Mouse (Mus musculus) T-cell, adult 2 months (primary cell): ENCODE measurements around the gene Uba1.
"Not testable (repeated sequence)": the region's sequence is repeated elsewhere in the genome, so short reads cannot be mapped to it uniquely, and the experiment has no call there.

Source experiments
- DNase-seq: peaks from one replicate; pipeline ENCODE4 v3.0.0; 2022; ENCODE audit warnings: low spot score

The Uba1 gene

GRCm38 (mm10) chrX:20728681-20729080, 70.6 kb downstream of the Uba1 start:
- no peak for DNase-seq

DNA sequence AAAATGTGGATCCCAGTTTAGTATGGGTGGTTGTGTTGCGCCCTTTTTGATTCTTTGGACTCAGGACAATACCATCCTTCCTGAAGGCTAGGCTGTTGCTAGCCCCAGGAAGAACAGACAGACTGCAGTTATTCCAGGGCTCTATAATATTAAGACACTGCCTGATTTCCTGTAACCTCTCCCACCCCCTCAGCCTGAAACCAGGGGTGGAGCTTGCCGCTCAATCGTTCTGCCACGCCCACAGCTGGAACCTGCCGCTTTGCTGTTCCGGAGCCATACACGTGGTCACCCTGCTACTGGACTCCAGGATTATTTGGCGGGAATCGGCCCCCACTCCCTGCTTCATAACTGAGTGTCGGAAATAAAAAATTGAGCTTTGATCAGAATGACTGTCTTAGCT, 71.9 kb downstream of the Uba1 start:
- not testable (repeated sequence) for DNase-seq
